Mouse (Mus musculus) gastrocnemius, postnatal 14 days (tissue): ENCODE results near the gene Efemp2. TPM values are rescaled to one million over a fixed set of nuclear protein-coding genes. Genes with fewer than 3 reads are reported as not detected.
"Not testable (repeated sequence)": the region's sequence is repeated elsewhere in the genome, so short reads cannot be mapped to it uniquely, and the experiment has no call there.

ENCODE experiments used
- DNase-seq: peaks from one replicate; pipeline ENCODE4 v3.0.0; 2021; ENCODE audit warnings: mixed read lengths
- intact Hi-C: fragments of 180-260 bp; cut with DNase I; formaldehyde crosslinking; loops from one replicate; pipeline ENCODE4 v1.15.1; 2025; ENCODE audit warnings: low total_unique reads
- total RNA-seq, 2 experiments: library from RNA; stranded (reverse); gene quantifications; 2 replicates each; pipeline ENCODE4 v1.2.3; 2021

Efemp2 gene
- total RNA-seq, 2 experiments from 2014 or later: 14.8 to 21.3 TPM

DNA sequence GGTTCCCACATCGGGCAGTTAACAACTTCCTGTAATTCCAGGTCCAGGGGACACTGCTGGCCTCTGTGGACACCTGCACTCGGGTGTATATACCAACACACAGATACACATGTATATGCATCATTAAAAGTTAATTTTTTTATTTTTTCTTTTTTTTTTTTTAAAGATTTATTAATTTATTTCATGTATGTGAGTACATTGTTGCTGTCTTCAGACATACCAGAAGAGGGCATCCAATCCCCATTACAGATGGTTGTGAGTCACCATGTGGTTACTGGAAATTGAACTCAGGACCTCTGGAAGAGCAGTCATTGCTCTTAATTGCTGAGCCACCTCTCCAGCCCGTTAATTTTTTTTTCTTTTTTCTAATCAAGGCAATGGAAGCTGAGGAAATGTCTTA is 897 bp upstream of the Efemp2 start:
- intact Hi-C loops: no loop called here
- no peak for DNase-seq

DNA sequence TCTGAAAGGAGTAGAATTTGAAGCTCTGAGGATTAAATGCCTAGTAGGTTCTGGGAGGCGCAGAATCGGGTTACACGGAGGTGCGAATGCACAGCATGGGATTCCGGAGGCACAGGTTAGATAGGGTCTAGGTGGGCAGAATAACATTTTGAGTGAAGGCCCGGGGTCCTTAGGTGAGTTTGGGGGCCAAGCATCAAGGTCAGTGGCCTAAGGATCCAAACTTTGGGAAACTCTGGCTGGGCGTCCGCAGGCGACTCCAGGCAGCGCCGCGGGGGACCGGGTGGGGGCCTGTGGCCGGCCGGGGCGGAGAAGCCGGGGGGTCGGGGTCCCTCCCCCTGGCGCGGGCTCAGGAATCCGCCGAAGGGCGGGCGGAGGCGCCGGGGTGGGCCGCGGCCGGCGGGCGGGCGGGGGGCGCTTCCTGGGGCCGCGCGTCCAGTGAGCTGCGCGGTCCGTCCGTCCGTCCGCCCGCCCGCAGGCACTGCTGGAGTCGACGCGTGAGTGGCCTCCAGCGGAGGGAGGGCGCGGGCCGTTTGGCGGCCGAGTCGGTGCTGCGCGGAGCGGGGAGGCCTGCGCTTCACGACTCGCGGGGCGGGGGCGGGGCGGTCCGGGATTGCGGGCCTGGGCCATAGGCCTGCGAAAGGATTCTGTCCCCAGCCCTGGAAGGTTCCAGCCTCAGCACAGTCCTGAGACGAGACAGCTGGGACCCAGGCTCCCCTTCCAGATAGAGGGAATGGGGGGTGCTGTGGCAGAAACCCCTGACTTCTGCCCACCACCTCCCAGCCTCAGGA is 721 bp downstream of the Efemp2 start:
- peak; percentile 75 for DNase-seq
- intact Hi-C loops: no loop called here

DNA sequence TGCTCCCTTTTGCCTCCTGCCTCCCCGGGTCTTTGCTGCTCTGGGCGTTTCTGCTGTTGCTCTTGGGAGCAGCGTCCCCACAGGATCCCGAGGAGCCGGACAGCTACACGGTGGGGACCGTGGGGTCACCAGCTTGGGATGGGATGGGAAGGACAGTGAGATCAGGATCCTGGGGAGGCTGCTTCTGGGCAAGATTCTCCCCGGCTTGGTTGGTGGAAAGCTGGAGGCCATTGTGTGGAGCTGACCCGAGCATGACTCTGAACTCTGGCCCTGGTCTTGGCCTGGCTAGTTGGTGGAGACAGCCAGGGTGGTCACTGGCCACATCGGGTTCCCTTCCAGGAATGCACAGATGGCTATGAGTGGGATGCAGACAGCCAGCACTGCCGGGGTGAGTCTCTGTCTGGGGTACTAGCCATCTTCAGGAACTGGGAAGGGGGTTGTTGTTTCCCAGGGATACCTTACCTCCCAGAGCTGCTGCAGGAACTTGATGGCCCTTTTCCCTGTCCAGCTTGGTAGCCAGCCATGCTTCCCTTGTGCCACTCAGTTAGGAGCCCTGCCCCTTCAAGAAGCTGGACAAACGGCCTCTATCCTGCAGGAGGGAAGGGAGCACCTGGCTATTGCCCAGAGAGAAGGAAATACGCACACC is 1.4 kb downstream of the Efemp2 start:
- intact Hi-C loops: no loop called here
- no peak for DNase-seq

DNA sequence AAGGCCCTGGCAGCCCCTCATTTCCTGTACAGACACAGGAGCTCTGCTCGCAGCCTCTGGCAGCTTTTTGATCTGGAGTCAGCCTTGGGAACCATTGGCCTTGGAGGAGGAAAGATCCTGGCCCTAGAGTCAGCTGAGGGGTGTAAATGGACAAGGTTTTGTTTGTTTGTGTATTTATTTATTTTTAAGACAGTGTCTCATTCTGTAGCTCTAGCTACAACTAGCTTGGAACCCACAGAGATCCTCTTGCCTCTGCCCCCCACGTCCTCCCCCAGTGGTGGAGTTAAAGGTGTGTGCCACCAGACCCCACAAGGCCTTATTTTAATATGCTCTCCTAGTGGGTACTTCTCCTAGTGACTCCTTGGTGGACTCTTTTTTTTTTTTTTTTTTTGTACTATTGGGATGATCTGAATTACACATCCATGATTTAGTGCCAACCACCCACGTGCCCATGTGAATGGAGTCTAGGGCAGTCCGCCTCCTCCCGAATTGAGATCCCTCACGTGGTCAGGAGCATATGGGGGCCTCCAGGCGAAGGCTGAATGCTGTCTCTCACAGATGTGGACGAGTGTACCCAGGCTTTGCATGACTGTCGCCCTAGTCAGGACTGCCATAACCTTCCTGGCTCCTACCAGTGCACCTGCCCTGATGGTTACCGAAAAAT is 3.4 kb downstream of the Efemp2 start:
- DNase-seq: no peak
- intact Hi-C loops: no loop called here

DNA sequence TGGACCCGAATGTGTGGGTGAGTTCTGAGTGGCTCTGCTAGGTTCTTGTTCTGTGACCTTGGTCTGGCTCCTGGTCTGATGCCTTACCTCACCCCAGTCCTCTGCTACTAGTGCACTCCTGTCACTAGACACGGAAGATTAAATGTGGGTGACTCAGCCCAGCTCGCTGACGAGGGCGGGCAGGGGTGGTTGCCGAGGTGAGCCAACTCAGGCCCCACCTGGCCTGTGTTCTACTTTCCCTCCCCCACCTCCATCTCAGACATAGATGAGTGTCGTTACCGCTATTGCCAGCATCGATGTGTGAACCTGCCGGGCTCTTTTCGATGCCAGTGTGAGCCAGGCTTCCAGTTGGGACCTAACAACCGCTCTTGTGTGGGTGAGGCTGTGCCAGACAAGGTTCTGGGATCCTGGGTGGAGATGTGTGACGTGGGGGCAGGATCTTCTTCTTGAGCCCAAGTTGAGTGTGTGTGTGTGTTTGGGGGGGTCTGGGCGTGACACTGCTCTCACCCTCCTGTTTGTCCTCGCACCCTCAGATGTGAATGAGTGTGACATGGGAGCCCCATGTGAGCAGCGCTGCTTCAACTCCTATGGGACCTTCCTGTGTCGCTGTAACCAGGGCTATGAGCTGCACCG is 4.0 kb downstream of the Efemp2 start:
- no peak for DNase-seq

DNA sequence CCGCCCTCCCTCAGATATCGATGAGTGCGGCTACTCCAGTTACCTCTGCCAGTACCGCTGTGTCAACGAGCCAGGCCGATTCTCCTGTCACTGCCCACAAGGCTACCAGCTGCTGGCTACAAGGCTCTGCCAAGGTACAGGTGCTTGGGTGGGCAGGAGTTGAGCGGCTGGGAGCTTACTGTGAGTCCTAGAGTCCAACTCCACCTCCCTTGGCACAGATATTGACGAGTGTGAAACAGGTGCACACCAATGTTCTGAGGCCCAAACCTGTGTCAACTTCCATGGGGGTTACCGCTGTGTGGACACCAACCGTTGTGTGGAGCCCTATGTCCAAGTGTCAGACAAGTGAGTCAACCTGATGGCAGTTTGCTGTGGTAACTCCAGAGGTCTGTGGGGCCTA is 6.3 kb downstream of the Efemp2 start:
- intact Hi-C loops: no loop called here
- DNase-seq: no peak

More for the DNA sequence above, 4.0 kb downstream of the Efemp2 start:
- intact Hi-C loops: no loop called here

DNA sequence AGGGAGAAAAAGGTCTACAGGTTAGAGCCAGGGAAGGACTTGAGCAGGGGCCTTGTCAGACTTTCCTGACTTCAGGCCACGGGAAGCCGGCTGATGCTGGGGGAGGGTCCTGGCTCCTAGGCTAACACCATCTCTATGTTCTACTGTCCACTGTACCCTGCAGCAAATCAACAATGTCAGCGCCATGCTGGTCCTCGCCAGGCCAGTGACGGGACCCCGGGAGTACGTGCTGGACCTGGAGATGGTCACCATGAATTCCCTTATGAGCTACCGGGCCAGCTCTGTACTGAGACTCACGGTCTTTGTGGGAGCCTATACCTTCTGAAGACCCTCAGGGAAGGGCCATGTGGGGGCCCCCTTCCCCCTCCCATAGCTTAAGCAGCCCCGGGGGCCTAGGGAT is 7.6 kb downstream of the Efemp2 start:
- DNase-seq: no peak
- intact Hi-C loops: no loop called here

DNA sequence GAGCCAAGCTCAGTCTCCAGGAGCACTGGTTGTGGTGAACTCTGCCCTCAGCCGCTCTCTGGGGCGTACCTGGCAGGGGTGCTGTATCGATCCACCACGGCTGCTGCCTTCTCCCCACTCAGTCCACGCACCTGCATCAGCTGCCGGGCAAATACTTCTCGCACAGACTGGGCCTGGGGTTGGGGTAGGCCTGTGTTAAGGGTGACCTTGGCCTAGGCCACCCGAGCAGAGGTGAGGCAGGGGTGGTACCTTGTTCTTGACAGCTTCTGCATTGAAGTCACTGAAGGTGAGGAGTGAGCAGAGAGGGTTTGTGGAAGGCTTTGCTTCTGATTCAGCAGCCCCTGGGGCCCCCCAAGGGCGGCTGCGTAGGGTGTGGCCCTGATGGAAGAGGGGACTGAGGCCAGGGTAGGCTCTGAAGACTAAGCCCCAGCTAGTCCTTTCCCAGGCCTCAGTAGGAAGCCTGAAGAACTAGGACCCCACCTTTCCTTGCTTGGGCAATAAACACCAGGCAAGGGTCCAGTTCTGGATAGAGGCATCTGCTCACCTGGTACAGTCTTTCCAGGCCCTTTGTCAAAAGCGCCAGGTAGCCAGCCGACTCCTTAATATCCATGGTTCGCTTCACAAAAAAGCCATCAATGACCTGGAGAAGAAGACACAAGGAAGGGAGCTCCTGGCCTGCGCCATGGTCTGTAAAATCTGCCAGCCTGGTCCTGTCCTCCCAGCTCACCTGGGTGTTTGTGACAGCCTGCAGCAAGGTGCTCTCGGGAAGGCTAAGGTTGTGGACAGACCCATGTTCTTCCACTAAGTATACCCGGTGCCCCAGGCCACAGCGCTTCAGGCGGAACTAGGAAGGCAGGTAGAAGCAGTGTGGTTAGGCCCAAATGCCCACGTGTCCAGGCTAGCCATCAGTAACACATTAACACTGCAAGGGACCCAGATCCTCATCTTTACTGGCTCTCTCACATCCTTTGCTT is 9.9 kb downstream of the Efemp2 start:
- no peak for DNase-seq
- intact Hi-C loops: no loop called here

DNA sequence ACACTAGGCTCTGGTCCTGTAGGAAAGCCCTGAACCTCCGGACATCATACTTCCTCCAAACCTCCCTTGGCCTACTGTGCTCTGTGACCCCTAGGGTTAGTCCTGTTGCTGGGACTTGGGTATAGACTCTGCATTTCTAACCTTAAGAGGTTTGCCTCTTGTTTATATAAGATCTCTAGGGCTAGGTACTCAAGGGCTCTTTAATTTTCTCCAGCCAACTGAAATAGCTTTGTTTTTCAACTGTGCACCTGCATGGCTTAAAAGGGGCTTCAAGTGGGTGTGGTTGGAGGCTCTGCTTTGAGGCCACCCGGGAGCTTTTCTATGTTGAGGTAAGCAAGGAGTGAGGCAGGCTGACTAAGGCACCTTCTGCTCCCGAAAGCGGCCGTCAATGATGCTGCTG is 10.7 kb downstream of the Efemp2 start:
- no peak for DNase-seq
- intact Hi-C loops: no loop called here

DNA sequence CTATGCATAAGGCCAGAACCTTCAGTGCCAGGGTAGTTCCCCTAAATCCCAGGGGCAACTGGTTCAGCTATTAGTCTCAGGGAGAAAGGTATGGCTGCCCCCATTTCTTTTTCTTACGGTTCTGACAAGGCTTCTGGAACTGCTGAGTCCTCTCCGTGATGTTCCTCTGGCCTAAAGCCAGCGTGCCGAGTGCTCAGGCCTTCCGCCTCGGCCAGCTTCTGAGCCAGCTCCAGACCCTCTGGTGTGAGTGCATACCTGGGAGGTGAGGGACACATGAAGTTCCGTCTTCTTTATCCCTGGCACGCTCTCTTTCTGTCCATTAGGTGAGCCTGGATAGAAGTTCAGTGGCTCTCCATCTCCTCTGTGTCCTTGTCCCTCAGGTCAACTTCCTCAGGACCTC is 11.6 kb downstream of the Efemp2 start:
- DNase-seq: no peak
- intact Hi-C loops: no loop called here

DNA sequence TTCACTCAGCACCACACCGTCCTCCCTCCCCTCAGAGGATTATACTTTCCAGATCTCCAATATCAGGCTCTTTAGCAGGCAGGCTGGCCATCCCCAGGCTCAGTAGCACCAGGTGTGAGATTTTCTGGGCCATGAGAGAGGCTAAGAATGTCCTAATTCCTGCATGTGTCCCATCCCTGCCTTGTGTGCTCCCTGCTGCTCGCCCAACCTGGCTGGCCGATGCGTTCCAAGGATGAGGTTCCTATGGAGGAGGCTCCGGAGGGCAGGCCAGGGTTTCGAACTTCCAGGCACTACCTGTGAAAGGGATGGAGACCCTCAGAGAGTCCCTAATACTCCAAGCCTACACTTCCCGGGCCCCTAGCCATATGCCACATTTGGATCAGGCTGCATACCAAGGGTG is 12.1 kb downstream of the Efemp2 start:
- DNase-seq: no peak
- intact Hi-C loops: no loop called here

DNA sequence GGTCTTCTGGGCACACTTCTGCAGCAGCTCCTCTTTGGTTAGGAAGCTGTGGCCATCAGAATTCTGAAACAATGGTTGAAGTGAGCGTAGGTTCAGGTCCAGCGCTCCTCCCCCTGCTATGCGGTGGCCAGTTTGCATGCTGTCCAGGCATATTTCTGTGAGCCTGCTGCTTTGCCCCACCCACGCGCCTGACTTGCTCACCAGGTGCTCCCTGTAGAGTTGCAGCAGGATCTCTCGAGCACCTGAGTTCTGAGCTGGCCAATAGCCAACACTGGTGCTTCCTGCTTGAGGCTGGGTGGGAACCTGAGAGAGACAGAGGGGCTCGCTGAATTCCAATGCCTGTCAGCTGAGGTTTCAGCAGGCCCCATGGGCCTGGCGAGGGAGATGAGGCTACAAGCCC is 12.5 kb downstream of the Efemp2 start:
- intact Hi-C loops: no loop called here
- DNase-seq: no peak

DNA sequence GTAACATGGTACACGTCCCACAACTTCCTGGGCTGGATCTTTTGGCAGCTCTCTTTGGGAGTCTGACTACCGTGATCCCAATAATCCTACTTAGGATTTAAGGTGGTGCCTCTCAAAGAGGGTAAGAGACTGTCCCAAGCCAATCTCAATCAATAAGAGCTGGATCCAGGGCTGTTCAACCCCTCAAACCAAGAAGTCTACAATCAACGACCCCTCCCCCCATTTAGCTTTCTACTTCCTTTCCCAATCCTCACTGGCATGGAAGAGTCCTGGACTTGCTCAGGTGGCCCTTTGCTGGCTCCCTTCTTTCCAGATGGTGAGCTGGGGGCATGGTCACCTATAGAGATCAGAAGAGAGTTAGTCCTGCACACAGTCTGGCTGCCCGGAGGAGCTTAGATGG is 13.0 kb downstream of the Efemp2 start:
- DNase-seq: no peak
- intact Hi-C loops: no loop called here

DNA sequence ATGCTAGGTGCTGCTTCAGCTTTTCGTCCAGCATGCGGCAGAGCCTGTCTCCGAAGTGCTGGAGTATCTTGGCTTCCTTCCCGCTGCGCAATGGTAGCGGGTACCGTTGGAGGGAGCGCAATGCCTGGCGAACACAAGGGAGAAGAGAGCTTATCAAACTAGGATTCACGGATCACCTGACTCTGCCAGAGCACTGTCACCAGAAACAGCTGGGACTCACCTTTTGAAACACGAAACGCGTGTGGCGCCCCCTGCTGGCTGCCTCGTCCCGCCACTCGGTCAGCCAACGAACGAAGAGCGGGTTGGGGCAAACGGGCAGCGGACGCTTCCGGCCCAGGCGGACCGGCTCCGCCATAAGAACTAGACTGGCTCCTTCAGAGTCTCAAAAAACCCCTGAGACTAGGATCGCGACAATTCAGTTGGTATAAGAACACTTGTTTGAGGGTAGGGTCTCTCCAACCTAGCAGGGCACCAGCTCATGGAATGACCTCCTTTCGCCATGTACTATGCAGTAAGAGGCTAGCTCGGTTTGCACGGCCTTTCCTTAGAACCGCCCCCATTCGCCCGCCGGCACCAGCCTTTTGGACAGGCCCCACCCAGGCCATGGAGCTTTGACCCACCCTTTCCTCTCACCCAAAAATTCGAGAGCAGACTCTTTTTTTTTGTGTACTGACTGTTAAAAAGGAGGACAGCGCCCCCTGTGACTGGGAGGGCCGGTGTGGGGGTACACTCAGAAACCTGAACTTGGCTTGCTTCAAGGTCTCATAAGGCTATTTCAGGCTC is 14.2 kb downstream of the Efemp2 start, which contains the start of gene Mus81:
TSS of gene Mus81 (minus strand) at position 635 of the 783 bp plus-strand sequence.
- intact Hi-C loops: no loop called here
- DNase-seq: peak; percentile 96

DNA sequence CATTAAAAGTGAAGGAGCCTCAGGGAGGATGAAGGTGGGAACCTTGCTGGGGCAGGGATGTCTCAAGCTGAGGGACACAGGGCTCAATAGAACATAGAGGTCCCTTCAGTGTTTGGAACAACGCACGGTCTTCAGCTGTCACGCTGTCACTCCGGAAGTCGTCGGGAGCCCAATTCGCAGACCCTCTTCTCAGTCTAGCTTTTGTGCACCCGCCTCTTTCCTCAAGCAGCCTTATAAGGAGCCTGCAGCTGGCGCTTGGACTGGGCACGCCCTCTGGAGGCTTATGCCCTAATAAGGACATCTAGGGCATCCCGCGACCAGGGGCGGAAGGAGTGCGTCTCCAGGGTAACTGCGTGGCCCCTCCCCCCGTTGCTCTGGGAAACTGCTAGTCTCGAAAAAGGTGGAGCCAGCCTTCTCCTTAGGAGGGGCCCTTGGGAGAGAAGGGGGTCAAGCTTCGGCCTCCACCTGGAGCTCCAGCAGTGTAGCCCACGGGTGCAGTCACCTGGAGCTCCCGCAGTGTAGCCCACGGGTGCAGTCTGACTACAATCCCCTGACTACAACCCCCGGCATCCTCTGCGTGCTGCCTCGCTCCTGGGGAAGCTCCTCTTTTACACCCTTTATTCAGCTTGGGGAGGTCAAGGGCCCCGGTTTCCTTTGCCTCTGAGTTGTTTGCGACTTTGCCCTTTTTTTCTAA is 15.3 kb downstream of the Efemp2 start:
- intact Hi-C loops: no loop called here

DNA sequence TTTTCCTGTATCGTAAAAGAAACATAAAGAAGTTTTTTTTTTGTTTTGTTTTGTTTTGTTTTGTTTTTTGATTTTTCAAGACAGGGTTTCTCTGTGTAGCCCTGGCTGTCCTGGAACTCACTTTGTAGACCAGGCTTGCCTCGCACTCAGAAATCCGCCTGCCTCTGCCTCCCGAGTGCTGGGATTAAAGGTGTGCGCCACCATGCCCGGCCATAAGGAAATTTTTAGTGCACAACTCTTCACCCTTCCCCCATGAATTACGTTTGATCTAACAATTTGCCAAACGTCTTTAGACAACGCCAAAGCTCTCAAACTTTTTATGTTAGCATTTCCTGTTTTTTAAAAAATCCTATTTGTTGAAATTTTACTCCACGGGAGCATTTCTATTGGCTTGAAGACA is 16.0 kb downstream of the Efemp2 start:
- DNase-seq, intact Hi-C loops: not testable (repeated sequence)

More for the DNA sequence above, 15.3 kb downstream of the Efemp2 start:
- peak; percentile 98 for DNase-seq

DNA sequence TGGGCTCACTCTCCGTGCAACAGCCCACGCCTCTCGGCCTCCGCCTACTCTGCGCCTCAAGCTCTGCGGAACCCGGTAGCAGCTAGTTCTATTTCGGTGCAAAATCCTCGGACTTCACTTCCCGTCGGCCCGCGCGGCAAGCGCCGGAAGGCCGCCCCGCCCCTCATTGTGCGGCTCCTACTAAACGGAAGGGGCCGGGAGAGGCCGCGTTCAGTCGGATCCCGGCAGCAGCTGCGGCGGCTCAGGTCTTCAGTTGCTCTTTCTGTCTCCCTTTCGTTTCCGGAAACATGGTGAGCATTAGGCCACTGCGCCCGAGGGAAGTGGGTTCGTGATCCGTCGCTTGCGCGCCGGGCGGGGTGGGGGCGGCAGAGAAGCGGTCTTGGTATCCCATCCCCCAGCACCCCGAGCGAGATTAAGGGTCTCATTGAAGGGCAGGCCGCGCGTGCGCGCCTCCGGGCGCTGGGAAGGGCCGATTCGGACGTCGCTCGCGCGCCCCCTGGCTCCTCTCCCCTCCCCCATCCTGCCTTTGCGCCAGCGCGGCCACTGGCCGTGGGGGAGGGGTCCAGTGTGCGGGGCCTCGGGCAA is 16.7 kb downstream of the Efemp2 start, which contains the start of gene Cfl1:
TSS of gene Cfl1 (plus strand) at position 143 of the 585 bp plus-strand sequence.
- intact Hi-C loops: no loop called here
- peak; percentile 94 for DNase-seq
